Mouse (Mus musculus) ovary, postnatal 14 days (tissue): ENCODE data around the gene Wipf1.

Source experiments
- DNase-seq: peaks from one replicate; pipeline ENCODE4 v3.0.0; 2022; ENCODE audit warnings: low spot score

Gene Wipf1

GRCm38 (mm10) chr2:73428803-73429468 lies 100.6 kb downstream of the Wipf1 start:
- DNase-seq, result no peak

- peak; percentile 19 for DNase-seq
These were observed 102.2 kb downstream of the Wipf1 start for GRCm38 (mm10) chr2:73427293-73427692.

- DNase-seq, result no peak
These were observed 103.7 kb downstream of the Wipf1 start for GRCm38 (mm10) chr2:73425822-73426221.

- DNase-seq, result no peak
These were observed 109.8 kb downstream of the Wipf1 start for GRCm38 (mm10) chr2:73419730-73420129.

- no peak for DNase-seq
These were observed 110.2 kb downstream of the Wipf1 start for GRCm38 (mm10) chr2:73419285-73419684.

- no peak for DNase-seq
These were observed 113.6 kb downstream of the Wipf1 start for GRCm38 (mm10) chr2:73415892-73416291.

- DNase-seq, result no peak
These were observed 119.5 kb downstream of the Wipf1 start for GRCm38 (mm10) chr2:73410076-73410475.

- no peak for DNase-seq
These were observed 121.9 kb downstream of the Wipf1 start for GRCm38 (mm10) chr2:73407662-73408061.

GRCm38 (mm10) chr2:73406336-73406915 lies 123.1 kb downstream of the Wipf1 start:
- DNase-seq, result no peak

- no peak for DNase-seq
These were observed 124.6 kb downstream of the Wipf1 start for GRCm38 (mm10) chr2:73404980-73405379.

- no peak for DNase-seq
These were observed 125.1 kb downstream of the Wipf1 start for GRCm38 (mm10) chr2:73404442-73404841.

- no peak for DNase-seq
These were observed 126.0 kb downstream of the Wipf1 start for GRCm38 (mm10) chr2:73403385-73404013.

GRCm38 (mm10) chr2:73401689-73402088 lies 127.8 kb downstream of the Wipf1 start:
- DNase-seq, result no peak

GRCm38 (mm10) chr2:73397476-73397875 lies 132.1 kb downstream of the Wipf1 start:
- DNase-seq, result no peak

- no peak for DNase-seq
These were observed 132.7 kb downstream of the Wipf1 start for GRCm38 (mm10) chr2:73396828-73397325.

- no peak for DNase-seq
These were observed 134.0 kb downstream of the Wipf1 start for GRCm38 (mm10) chr2:73395516-73395915.

GRCm38 (mm10) chr2:73394476-73394875 lies 135.1 kb downstream of the Wipf1 start:
- DNase-seq, result no peak

GRCm38 (mm10) chr2:73392772-73393171 lies 136.8 kb downstream of the Wipf1 start:
- DNase-seq, result no peak

- DNase-seq, result no peak
These were observed 139.6 kb downstream of the Wipf1 start for GRCm38 (mm10) chr2:73389951-73390350.

GRCm38 (mm10) chr2:73387806-73388205 lies 141.7 kb downstream of the Wipf1 start:
- DNase-seq, result no peak

GRCm38 (mm10) chr2:73386356-73387046 lies 143.0 kb downstream of the Wipf1 start, which contains the start of gene Gpr155:
Gpr155 (minus strand) TSS chr2:73386572.
- peak; percentile 98 for DNase-seq

- no peak for DNase-seq
These were observed 143.7 kb downstream of the Wipf1 start for GRCm38 (mm10) chr2:73385641-73386355.
